Mouse (Mus musculus): ENCODE data around the gene Smc6. TPM values are rescaled to one million over a fixed set of nuclear protein-coding genes. Genes with fewer than 3 reads are reported as not detected.

Gene Smc6
- 174 TPM for polyA plus RNA-seq (2014; fragmentation: Illumina TruSeq; extraction: RNeasy Lipid Tissue Mini Kit (QIAGEN cat#74804))

GRCm38 (mm10) chr12:11265382-11266281 lies at the start of gene Smc6, which contains the start of gene Gen1:
Smc6 (plus strand) TSS chr12:11265886.
Gen1 (minus strand) TSS chr12:11265801.

Other genes starting within 250 kb of the Smc6 start
- gene Kcns3, start 114.8 kb upstream of the Smc6 start, polyA plus RNA-seq (2014; fragmentation: Illumina TruSeq; extraction: RNeasy Lipid Tissue Mini Kit (QIAGEN cat#74804)): 2.3 TPM
- gene Msgn1, start 56.9 kb upstream of the Smc6 start, polyA plus RNA-seq (2014; fragmentation: Illumina TruSeq; extraction: RNeasy Lipid Tissue Mini Kit (QIAGEN cat#74804)): not detected
- gene Gen1, start 85 bp upstream of the Smc6 start, polyA plus RNA-seq (2014; fragmentation: Illumina TruSeq; extraction: RNeasy Lipid Tissue Mini Kit (QIAGEN cat#74804)): 16.6 TPM
- 0.71 TPM for gene Vsnl1, start 170.7 kb downstream of the Smc6 start, polyA plus RNA-seq (2014; fragmentation: Illumina TruSeq; extraction: RNeasy Lipid Tissue Mini Kit (QIAGEN cat#74804))
- 2.5 TPM for gene Rad51ap2, start 190.2 kb downstream of the Smc6 start, polyA plus RNA-seq (2014; fragmentation: Illumina TruSeq; extraction: RNeasy Lipid Tissue Mini Kit (QIAGEN cat#74804))

All from ovary, adult 10 weeks (tissue).